Mouse (Mus musculus) kidney, postnatal 4 days (tissue): Measurements from ENCODE around the gene Marc2.
A peak's percentile ranks its signal among the peaks of the same experiment; 100 is the strongest.

Experiments used
- DNase-seq, 2 experiments: peaks; one replicate each; pipeline ENCODE4 v3.0.0; 2021; ENCODE audit warnings: mixed read lengths in 2 of 2

Gene Marc2

DNA sequence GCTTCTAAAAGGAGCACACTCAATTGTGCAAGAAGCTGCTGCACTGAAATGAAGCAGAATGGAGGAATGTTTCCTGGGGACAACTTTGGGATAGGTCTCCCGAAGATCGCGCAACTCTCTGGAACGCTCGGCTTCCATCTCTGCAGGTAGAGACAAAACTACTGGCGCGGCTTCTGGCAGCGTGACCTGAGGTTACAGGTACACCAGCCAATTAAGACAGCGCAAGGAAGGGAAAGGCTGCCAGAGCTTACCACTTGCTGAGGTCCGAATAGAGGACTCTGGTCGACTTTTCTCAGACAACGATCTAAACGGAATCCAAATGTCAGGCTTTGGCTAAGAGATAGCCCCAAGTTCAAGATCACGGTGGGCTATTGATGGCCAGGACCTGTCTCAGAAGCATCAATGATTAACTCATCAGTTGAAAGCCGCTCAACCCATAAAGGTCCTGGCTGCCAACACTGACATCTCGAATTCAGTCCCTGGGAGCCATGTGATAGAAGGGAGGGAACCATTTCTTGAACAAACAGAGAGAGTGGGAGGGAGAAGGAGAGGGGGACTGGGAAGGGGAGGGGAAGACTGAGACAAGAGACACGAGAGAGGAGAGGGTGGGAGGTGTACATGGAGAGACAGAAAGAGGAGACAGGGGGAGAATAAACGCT is at the start of gene Marc2:
Gene Marc2, minus strand, starts transcription at position 360 of the 659 bp plus-strand sequence.
- peak in 1 of 2 experiments; percentile 48 for DNase-seq

DNA sequence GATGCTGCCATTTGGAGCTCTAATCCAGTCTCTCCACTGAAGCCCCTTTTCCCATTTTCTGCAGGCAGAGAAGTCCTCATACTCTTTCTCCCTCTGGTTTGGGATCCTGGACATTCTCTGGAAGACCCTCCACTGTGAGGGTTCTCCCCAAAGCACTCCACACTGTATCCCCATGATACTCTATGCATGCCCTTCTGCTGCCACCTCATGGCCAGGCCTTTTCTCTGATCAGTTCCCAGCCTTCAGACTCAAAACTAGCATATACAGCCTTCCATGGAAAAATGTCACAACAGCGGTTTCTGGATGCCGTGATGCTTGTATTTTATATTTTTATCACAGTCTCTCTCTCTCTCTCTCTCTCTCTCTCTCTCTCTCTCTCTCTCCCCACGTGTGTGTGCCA is 45.7 kb upstream of the Marc2 start:
- peak in 1 of 2 experiments; percentile 41 for DNase-seq

DNA sequence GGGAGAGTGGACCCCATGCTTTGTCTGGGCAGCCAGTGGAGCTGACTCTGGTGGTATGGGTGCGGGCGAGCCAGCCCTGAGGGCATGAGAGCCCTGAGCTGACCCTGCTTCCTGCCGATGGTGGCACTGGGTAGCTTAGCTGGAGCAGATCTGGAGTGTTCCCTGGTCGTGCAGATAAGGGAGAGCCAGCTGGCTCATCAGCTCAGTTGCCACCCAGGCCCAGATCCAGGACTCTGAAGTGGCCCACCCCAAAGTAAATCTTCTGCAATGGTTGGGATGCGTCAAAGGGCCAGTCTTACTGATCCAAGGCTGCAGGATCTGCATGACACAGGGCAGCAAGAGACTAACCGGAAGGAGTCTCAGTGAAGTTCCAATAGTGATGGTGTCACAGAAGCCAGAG is 43.2 kb upstream of the Marc2 start:
- DNase-seq = no peak

DNA sequence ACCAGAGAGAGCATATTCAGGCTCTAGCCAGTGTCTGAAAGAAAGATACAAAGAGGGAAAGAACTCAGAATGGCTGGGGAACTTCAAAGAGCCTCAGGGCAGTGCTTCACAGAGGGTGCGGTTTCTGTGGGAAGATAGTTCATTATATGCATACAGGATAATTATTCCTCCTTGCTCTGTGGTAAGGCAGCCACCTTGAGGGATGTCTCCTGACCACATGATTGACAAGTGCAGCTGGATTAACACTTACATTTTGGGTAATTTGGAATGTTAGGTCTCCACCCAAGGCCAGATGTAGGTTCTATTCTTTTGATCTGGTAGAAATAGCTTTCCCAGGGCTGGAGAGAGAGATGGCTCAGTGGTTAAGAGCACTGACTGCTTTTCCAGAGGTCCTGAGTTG is 39.9 kb upstream of the Marc2 start:
- DNase-seq = no peak

DNA sequence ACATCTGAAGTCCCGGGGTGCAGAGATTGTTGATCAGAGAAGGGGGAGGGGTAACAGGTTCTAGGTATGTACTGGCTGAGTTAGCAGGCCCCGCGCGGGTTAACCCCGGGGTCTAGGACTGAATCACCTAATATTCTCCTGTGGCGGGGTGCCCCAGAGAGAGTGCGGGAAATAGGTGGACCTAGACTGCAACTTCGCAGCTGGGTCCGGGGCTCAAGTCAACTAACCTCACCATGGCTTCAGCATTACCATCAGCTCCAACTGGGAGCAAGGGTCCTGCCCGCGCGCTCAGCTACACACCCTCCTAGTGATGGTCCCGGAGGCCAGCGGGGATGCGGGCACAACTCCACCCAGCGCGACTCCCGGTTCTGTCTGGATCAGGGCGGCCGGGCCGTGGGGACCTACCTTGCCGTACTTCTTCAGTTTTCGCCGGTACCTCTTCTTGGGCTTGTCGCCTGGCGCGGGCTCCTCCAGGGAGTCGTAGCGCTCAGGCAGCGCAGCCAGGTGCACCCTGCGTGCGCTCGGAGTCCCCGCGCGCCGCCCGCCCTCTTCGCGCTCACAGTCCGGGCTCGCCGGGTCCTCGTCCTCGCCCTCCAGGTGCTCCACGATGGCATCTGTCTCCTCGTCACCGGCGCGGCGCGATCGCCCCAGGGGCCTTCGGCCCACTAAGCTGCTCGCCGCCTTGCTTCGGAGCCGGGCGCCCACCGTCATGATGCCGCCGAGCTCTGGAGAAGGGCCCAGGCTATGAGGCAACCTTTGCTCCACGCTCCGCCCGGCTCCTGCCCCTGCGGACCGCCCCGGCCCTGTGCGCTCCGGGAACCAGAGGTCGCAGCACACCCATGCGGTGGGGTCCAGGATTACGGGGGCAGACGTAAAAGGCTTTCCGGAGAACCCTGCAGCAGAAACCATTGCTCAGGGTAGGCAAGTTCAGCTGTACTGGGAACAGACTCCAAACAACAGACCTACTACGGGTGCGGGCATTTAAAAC is 36.3 kb upstream of the Marc2 start, which contains the start of gene C130074G19Rik:
Gene C130074G19Rik, minus strand, starts transcription at position 938 of the 988 bp plus-strand sequence.
- peak; percentile 85 to 91 for DNase-seq

DNA sequence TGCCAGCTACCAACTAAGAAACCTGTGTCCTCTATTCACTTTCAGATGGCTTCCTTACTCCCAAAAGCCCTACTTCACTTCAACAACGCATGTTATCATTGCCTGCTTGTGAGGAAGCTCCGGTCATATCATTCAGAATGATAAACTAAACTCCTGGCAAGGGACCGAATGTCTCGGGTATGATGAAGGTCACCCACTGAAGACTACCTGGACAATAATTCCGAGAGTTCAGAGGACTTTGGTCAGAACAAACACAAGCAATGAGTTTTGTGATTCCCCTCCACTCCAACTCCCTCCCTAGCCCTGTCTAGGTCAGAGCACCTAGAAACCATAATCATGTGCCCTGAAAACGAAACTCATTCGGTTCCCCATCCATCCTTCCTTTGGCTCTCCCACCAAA is 35.6 kb upstream of the Marc2 start:
- no peak for DNase-seq

DNA sequence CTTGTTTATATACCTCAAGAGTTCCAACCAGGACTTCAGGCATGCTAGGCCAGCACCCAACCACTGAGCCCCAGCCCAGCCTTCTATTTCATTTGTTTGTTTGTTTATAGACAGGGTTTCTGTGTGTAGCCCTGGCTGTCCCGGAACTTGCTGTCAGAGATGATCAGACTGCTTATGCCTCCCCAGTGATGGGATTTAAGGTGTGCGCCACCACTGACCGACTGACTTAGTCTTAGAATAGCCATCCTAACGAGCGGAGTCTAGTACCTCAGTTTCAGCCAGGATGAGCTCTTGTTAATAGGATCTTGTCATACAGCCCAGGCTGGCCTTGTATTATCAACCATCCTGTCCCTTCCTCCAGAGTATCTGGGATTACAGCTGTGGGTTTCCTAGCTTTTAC is 35.0 kb upstream of the Marc2 start:
- no peak for DNase-seq

DNA sequence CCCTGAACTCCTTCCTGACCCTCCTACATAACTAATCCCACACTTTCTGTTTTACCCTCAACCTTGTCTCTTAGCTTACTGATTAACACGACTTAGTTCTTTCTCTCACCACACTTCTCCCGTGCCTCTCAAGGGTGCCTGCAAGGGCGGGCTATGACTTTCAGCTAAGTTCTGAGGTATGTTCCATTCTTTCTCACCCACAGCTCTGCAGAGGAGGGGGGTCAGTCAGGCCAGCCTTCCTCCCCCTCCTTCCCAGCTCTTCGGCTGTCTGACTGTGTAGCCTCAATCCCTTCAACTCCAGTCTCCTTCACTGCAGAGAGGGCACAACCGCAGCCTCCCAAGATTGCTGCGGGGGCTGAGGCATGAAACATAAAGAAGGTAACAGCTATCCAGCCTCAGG is 32.6 kb upstream of the Marc2 start:
- DNase-seq = peak; percentile 44 to 68

DNA sequence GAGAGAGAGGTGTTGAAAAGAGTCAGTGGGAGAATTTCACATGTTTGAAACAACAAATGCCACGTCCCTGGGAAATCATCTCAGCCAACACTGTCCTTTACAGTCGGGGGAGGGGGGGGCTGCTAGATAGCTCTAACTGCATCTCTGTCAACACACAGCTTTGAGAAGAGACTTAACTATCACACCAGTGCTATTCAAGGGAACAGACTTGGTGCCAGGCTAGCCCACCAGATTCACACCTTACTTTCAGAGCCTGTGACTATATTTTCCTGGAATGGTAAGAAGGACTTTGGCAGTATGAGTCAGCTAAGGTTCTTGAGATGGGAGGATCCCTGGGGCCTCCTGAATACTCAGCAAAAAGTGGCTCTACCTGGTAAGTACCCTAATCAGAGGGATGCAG is 31.1 kb upstream of the Marc2 start:
- no peak for DNase-seq

DNA sequence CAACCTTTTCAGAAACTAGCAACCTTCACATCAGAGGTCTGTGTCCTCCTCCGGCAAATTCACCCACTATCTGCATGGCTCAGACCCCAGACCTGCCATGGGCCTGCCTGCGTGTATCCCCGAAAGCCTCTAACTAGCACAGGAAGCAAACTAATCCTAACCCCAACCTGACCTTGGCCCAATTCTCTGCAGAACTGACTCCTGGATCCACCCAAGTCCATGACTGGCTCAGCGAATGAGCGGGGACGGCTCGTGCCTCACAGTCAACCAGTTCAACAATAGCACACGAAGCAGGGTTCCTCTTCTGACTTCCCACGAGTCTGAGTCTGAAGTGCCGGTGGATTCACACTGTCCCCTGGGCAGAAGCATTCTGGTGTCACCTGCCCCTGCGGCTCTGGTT is 27.7 kb upstream of the Marc2 start:
- DNase-seq = no peak

DNA sequence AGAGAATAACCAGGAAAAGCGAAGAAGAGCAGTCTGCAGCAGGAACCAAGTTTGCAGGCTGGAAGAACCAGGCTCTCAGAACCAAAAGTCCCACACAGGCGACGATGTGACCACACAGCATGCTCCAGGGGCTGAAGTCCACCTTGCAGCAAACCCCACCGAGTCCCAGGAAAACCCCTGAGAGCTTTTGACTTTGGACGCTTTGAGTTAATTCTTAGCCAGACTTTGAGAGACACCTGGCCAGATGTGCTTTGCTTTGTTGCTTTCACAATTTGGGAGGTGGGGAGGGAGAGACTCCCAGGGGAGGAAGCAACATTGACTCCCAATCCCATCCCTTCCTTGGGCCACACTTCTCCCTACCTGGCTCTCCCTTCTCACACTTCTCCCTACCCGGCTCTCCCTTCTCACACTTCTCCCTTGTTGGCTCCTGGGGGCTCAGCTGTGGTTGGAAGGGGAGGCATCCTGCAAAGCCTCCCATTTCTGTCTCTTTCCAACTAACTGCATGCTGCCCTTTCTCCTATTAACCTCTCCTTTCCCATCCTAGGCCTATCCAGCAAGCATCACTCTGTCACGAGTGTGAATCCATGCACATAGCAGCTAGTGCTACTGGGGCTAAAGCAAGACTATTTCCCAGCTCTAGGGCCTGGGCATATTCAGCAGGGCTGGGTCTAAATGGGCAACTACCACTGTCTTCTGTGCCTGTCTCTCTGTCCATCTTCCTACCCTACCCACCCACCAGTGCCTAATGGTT is 26.0 kb upstream of the Marc2 start:
- DNase-seq = peak; percentile 34 to 64

DNA sequence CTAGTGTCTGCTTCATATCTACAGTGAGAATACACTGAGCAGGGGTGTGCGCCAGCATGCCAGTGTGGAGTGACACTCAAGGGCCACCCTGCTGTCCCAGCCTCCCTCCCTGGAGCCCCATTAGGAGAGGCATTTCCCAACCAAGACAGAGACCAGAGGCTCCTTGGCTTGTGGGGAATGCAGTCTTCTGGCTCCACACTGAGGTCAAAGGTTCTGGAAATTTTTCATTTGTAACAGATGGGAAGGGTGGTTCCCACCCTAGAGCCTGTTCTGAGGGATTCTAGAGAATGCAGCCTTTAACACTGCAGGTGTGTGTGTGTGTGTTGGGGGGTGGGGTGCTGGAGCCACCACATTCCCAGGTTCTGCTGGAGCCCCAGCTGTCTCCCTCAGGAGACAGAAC is 25.3 kb upstream of the Marc2 start:
- peak in 1 of 2 experiments; percentile 54 for DNase-seq

DNA sequence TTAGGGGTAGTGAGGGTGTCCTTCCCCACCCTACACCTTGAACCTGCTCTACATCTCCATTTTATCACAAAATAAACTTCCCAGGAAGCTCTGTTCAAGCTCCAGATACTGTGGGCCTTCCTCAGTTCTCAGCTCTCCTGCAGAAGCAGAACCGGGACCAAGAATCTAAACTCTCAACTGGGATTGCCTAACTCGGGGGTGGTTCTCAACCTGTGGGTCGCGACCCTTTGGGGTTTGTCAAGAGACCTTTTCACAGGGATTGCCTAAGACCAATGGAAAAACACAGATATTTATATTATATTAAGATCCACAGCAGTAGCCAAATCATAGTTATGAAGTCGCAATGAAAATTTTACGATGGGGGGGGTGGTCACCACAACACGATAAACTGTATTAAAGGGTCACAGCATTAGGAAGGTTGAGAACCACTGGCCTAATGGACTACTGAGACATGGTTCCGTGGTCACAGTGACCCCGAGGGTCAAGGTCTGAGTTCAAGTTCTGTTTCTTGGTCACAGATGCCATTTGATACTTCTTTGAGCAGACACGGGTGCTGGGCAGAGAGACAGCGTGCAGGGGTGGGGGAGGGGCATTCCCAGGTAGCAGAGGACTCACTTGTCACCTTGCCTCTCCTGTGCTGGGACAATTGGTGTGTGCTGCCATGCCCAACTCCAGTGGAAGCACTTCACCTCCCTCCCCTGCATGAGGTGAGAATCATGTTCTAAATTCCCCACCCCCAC is 24.6 kb upstream of the Marc2 start:
- peak in 1 of 2 experiments; percentile 35 for DNase-seq

DNA sequence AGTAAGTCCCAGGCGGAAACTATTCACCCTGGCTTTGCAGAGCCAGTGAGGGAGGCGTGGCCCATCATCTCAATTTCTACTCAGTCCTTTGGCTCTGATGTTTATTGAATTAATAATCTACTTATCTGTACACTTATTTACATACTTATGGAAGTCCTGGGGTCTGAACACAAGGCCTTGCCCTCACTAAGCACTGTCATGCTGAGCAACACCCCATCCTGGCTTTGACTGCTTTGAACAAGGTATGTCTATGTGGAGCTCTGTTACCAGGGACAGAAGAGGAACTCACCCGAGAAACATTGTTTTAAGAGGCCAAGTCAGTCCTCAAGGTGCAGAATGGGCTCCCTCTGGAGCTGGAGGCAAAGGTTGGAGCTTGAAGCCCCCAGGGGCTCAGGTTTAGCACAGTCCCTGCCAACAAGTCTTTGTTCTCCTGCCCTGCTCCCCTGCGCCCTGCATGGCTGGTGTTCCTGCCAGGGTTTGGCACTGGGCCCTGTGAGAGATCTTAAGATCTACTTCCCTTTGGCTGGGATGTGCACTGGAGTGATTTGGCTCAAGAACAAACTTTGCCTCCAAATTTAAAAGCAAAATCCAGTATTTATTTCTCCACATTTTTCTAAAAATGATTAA is 23.8 kb upstream of the Marc2 start:
- DNase-seq = peak; percentile 63 to 77

DNA sequence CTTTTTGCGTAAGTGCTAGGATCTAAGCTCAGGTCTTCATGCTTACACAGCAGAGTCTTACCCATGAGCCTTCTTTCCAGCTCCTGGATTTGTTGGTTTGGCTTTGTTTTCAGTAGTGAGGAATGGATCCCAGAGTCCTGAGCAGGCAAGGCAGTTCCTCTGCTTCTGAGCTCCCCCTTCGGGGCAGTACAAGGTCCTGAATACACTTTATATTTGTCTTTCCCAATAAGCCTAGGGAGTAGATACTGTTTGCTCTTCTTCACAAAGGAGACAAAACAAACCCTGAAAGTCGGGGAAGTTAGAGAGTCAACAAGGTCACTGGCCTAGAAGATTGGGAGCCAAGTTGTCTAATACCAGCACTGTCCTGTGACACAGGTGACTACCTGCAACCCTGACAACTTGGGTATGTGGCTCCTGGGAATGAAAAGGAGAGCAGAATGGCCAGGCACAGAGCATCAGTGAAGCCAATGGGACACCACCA is 21.4 kb upstream of the Marc2 start:
- no peak for DNase-seq

DNA sequence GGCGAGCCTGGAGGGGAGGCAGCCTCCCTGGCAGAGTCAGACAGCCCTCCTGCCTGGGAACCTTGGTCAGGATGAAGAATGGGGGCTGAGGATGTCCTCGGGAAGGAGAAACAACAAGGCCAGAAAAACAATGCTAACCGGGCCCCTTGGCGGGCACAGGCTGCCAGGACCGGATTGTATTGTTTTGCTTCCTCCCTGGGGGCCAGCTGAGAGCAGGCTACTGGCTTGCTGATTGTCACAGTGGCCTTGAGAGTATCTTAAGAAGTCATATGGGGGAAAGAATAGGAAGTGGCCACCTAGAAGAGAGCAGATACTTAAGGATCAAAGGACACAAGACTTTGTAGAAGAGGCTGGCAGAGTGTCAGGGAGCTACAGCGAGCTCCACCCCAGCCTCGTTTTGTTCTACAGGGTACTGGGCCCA is 18.1 kb upstream of the Marc2 start:
- peak; percentile 36 to 64 for DNase-seq

DNA sequence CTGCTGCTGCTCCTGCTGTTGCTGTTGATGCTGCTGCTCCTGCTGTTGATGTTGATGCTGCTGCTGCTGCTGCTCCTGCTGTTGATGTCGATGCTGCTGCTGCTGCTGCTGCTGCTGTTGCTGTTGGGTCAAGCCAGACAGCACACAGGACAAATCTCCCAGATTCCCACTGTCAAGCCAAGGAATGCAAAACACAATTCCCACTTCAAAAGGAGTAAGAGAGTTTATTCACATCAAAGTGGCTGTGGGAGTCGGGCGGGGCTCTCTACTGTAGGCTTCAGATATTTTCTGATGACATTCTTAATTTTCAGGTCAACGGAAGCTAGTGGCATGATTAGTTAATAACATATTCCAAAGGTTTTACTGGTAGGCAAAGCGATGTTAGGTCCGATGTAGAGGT is 16.4 kb upstream of the Marc2 start:
- DNase-seq = no peak

DNA sequence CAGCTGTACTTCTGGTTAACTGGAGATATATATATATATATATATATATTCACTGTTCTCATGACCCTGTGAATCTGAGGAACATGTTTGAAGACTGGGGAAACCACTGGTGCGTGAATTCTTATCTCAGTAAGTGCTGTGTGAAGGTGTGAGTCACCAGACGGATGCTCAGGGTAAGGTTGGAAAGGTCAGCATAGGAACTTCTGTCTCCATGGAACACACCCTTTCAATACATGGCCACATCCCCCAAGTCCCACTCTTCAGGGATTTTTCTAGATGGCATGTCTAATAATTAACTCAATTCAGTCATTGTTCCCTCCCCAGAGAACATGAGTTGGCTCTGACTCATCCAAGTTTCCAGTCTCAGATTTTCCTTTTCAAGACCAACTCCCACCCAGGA is 15.3 kb upstream of the Marc2 start:
- no peak for DNase-seq

DNA sequence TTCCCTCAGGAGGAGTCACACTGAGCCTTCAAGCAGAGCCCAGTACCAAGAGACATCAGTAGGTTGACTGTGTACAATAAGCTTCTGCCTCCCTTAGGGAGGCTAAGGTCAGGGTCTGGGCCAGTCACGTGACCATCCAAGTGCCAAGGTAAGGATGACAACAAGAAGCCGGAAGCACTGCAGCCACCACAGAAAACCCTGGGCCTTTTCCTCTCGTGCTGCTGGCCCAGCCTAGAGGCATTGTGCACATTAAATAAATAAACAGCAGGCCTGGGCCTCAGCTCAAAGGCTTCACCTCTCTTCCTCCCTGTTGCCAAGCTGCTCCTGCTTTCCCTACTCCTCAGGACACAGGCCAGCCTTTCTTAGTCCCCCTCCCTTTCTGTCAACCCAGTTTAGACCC is 14.0 kb upstream of the Marc2 start:
- no peak for DNase-seq

DNA sequence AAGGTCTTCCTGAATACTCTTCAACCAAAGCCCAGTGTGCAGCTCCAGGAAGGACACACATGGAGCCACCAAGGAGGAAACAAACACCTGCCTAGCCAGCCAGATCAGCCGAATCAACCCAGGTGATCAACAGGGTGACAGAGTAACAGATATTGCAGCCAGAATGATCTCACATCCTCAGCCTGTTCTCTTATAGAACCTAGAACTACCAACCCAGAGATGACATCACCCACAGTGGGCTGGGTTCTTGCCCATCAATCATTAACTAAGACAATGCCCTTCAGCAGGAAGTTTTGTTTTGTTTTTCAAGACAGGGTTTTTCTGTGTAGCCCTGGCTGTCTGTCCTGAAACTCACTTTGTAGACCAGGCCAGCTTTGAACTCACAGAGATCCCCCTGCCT is 12.0 kb upstream of the Marc2 start:
- no peak for DNase-seq

DNA sequence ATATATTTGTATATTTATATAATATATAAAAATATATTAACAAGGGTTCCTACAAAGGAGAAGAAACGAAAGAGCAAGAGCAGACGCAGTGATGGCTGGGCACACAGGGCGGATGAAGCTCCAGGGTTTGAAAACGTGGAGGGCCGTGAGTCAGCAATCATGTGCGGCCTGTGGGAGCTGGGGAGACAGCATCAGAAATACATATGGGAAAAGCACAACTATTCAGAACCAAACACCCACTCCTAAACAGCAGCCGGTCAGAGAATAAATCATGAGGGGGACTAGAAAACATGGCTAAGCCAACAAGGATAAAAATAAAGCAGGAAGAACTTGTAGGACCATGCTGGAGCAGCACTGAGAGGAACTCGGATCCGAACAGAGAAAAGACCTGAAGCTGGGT is 11.0 kb upstream of the Marc2 start:
- no peak for DNase-seq

DNA sequence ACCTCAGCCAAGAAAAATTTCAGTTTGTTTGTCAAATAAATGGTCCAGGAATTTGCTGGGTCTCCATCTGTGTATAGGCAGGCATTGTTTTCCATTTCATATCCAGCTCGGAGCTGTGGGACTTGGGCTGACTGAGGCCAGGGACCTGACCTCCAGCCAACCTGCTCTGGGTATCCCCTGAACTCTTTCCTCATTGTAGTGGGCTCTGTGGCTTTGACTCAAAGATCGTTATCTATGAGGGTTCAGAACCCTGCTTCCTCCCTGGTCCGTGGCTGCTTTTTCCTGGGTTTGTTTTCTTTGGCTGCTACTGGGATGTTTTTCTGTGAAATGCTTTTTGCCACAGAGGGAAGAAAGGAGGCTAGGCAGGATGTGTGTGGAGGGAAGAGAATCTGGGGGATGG is 7.7 kb upstream of the Marc2 start:
- DNase-seq = no peak
